Mouse (Mus musculus) lung, postnatal 4 days (tissue): ENCODE data around the gene Rgs7.

Experiments
- DNase-seq, 2 experiments: peaks; one replicate each; pipeline ENCODE4 v3.0.0; 2021

Rgs7 gene

GRCm38 (mm10) chr1:175427112-175427511, 65.2 kb downstream of the Rgs7 start:
- DNase-seq: no peak

- no peak for DNase-seq
Observed at GRCm38 (mm10) chr1:175426393-175426792, 65.9 kb downstream of the Rgs7 start.

- DNase-seq: no peak
Observed at GRCm38 (mm10) chr1:175420883-175421282, 71.4 kb downstream of the Rgs7 start.

GRCm38 (mm10) chr1:175415728-175416127, 76.6 kb downstream of the Rgs7 start:
- DNase-seq: no peak

- no peak for DNase-seq
Observed at GRCm38 (mm10) chr1:175410399-175410798, 81.9 kb downstream of the Rgs7 start.

GRCm38 (mm10) chr1:175391894-175392293, 100.4 kb downstream of the Rgs7 start:
- no peak for DNase-seq

- no peak for DNase-seq
Observed at GRCm38 (mm10) chr1:175389250-175389649, 103.0 kb downstream of the Rgs7 start.

- no peak for DNase-seq
Observed at GRCm38 (mm10) chr1:175385581-175386235, 106.6 kb downstream of the Rgs7 start.

GRCm38 (mm10) chr1:175372571-175372970, 119.7 kb downstream of the Rgs7 start:
- no peak for DNase-seq

- no peak for DNase-seq
Observed at GRCm38 (mm10) chr1:175368062-175368461, 124.2 kb downstream of the Rgs7 start.

- no peak for DNase-seq
Observed at GRCm38 (mm10) chr1:175363606-175364005, 128.7 kb downstream of the Rgs7 start.

GRCm38 (mm10) chr1:175359411-175360366, 132.6 kb downstream of the Rgs7 start:
- DNase-seq: no peak

GRCm38 (mm10) chr1:175352921-175353320, 139.4 kb downstream of the Rgs7 start:
- DNase-seq: no peak

- no peak for DNase-seq
Observed at GRCm38 (mm10) chr1:175346162-175346561, 146.1 kb downstream of the Rgs7 start.

GRCm38 (mm10) chr1:175336191-175336590, 156.1 kb downstream of the Rgs7 start:
- no peak for DNase-seq

GRCm38 (mm10) chr1:175333041-175333854, 159.1 kb downstream of the Rgs7 start:
- no peak for DNase-seq

- DNase-seq: no peak
Observed at GRCm38 (mm10) chr1:175329934-175330471, 162.3 kb downstream of the Rgs7 start.

GRCm38 (mm10) chr1:175322781-175323180, 169.5 kb downstream of the Rgs7 start:
- DNase-seq: no peak

- no peak for DNase-seq
Observed at GRCm38 (mm10) chr1:175319205-175319604, 173.1 kb downstream of the Rgs7 start.

- DNase-seq: no peak
Observed at GRCm38 (mm10) chr1:175317264-175317663, 175.0 kb downstream of the Rgs7 start.

- no peak for DNase-seq
Observed at GRCm38 (mm10) chr1:175307604-175308003, 184.7 kb downstream of the Rgs7 start.

- no peak for DNase-seq
Observed at GRCm38 (mm10) chr1:175300895-175301294, 191.4 kb downstream of the Rgs7 start.

- DNase-seq: no peak
Observed at GRCm38 (mm10) chr1:175300404-175300803, 191.9 kb downstream of the Rgs7 start.
